Mouse (Mus musculus): ENCODE results near the gene Rap1b. TPM values are rescaled to one million over a fixed set of nuclear protein-coding genes. Genes with fewer than 3 reads are reported as not detected.

The Rap1b gene
- polyA plus RNA-seq, 1 experiment from 2014 or later = 145 TPM

DNA sequence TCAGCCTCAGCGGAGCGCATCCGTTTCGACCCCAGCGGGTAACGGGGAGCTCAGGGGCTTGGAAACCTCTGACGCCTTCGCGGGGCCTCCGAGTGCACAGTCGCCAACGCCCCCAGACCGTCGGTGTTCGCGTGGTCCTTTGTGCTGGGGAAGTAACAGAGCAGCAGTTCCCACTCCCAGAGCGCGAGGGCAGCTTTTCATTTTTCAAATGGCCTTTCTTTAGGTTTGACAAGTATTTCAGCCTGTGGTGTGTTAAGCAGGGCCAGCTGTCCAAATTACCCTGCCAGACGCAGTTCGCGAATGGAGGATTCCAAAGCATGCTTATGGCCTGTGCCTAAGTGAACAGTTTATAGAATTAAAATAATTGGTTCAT is 411 bp upstream of the Rap1b start:
- H3K4me1 ChIP-seq (replicated peaks; ENCODE audit: control insufficient read depth, insufficient read depth, low read length) = peaks cover 16% of the 10 kb centered on the region
- H3K4me3 ChIP-seq (replicated peaks; ENCODE audit: low read length) = peak overlapping the region; percentile 93
- H3K36me3 ChIP-seq (ENCODE audit: control insufficient read depth, insufficient read depth) = no peaks in the 10 kb centered on the region
- H3K27ac ChIP-seq (ENCODE audit: low read length) = peak overlapping the region; percentile 92
- no peaks in the 10 kb centered on the region for H3K27me3 ChIP-seq (replicated peaks; ENCODE audit: control insufficient read depth, insufficient read depth, low read length)
- 0% methylated on average over 21 of the region's 21 CpGs for WGBS
- no peaks in the 10 kb centered on the region for H3K9me3 ChIP-seq (ENCODE audit: control insufficient read depth, low read length)
- peak overlapping the region; percentile 91 for H3K9ac ChIP-seq (replicated peaks; ENCODE audit: low read depth, low read length)
- ATAC-seq = peak; percentile 88
- peak overlapping the region; percentile 57 for H3K4me2 ChIP-seq (ENCODE audit: low read length)

DNA sequence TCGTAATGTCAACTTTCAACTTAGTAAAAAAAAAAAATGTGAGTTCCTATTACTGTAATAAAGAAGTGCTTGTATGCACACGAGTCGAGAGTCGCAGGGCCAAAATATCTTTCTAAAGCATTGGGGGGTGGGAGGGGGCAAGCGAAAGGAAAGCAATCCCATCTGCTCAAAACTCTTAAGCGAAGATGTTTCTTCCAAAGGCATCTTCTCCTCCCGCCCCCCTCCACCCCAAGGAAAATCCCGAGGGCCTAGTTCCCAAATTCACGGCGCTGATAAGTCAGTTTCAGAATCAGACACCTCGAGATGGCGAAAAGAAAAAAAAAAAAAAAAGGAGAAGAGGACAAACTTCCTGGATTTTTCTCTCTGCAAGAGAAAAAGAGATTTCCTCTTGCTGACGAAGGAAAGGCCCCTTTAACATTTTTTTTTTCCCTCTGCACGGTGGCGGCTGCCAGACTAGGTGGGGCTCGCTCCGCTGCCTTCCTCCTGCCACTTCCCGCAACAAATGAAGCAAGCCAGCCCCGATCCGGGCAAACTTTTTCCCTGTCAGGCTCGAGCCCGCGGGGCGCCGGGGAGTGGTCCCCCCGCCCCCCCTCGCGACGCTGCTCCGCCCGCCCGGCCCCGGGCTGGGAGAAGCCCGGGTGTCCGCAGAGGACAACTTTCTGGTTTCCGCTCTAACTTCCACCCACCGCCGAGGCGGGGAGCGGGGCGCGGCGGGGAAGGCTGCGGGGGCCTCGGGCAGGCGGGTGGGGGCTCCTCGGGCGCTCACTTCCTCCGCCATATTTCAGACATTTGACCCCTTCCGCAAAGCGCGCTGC is 846 bp downstream of the Rap1b start:
- Histone ChIP-seq H3K27me3 (replicated peaks; ENCODE audit: control insufficient read depth, insufficient read depth, low read length) (no peaks in the 10 kb centered on the region), H3K27ac (ENCODE audit: low read length) (peak overlapping the region; percentile 92), H3K4me1 (replicated peaks; ENCODE audit: control insufficient read depth, insufficient read depth, low read length) (peaks cover 16% of the 10 kb centered on the region), H3K9me3 (ENCODE audit: control insufficient read depth, low read length) (no peaks in the 10 kb centered on the region), H3K4me3 (replicated peaks; ENCODE audit: low read length) (peak overlapping the region; percentile 93), H3K4me2 (ENCODE audit: low read length) (peak overlapping the region; percentile 71), H3K36me3 (ENCODE audit: control insufficient read depth, insufficient read depth) (no peaks in the 10 kb centered on the region), H3K9ac (replicated peaks; ENCODE audit: low read depth, low read length) (peak overlapping the region; percentile 91)
- ATAC-seq = peak; percentile 24
- WGBS = 1% methylated on average over 50 of the region's 52 CpGs

DNA sequence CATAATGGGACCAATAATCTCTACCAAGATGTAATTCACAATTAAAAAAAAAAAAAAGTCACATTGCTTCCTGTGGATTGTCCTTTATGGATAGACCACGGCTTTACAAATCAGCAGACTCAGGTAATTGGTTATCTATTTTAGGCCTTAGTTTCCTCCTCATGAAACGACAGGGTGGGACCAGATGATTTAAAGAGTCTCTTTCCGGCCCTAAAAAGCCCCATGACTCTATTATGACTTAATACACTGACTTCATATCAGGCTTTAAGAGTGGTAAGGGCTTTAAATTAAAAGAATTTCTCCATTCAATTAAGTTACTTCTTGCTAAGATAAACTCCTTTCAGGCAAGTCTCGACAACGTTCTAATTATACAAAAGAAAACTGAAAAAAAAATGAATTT is 1.6 kb downstream of the Rap1b start:
- Histone ChIP-seq H3K4me1 (replicated peaks; ENCODE audit: control insufficient read depth, insufficient read depth, low read length) (peaks cover 16% of the 10 kb centered on the region), H3K27ac (ENCODE audit: low read length) (no peak overlapping the region), H3K4me3 (replicated peaks; ENCODE audit: low read length) (peak overlapping the region; percentile 8; the same call in 1 of the 2 replicates), H3K9me3 (ENCODE audit: control insufficient read depth, low read length) (no peaks in the 10 kb centered on the region), H3K36me3 (ENCODE audit: control insufficient read depth, insufficient read depth) (no peaks in the 10 kb centered on the region), H3K4me2 (ENCODE audit: low read length) (peak overlapping the region; percentile 71), H3K9ac (replicated peaks; ENCODE audit: low read depth, low read length) (no peak overlapping the region), H3K27me3 (replicated peaks; ENCODE audit: control insufficient read depth, insufficient read depth, low read length) (no peaks in the 10 kb centered on the region)
- no peak for ATAC-seq
- 32% methylated on average over 5 of the region's 5 CpGs for WGBS

DNA sequence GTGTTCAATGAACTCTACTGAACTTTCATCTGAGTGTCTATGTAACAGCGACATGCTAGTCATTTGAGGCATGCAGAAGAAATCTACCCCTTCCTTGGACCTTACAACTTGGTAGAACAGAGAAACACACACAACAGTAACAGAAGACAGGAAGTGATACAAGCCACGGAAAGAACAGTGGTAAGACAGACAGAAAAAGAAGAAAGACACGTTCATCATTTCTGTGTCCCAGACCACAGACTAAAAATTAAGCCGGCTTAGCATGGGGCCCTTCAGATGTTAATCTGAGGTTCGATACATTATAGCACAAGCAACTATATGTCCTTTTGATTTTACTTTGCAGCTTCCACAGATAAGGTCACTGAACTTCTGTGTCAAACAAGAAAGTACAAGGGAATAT is 2.1 kb downstream of the Rap1b start:
- no peak for ATAC-seq
- Histone ChIP-seq H3K9me3 (ENCODE audit: control insufficient read depth, low read length) (no peaks in the 10 kb centered on the region), H3K4me3 (replicated peaks; ENCODE audit: low read length) (no peak overlapping the region), H3K36me3 (ENCODE audit: control insufficient read depth, insufficient read depth) (no peaks in the 10 kb centered on the region), H3K27me3 (replicated peaks; ENCODE audit: control insufficient read depth, insufficient read depth, low read length) (no peaks in the 10 kb centered on the region), H3K4me2 (ENCODE audit: low read length) (no peak overlapping the region; the same call in 1 of the 2 replicates), H3K27ac (ENCODE audit: low read length) (no peak overlapping the region), H3K9ac (replicated peaks; ENCODE audit: low read depth, low read length) (no peak overlapping the region), H3K4me1 (replicated peaks; ENCODE audit: control insufficient read depth, insufficient read depth, low read length) (peaks cover 16% of the 10 kb centered on the region)
- 80% methylated on average over 5 of the region's 5 CpGs for WGBS

DNA sequence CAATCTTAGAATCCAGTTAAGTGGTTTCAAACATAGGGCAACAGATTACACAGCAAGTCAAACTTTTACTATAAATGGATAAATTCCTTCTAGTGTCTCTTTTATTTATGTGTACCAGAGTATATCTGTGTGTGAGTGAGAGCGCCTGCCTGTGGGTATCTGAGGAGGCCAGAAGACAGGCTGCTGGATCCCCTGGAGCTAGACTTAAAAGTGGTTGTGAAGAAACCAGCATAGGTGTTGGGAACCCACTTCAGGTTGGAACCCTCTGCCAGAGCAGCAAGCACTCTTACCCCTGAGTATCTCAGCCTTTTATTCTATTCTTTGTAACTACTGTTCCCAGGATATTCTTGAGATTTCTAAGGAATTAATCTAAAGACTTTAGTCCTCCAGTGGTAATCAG is 4.1 kb downstream of the Rap1b start:
- Histone ChIP-seq H3K36me3 (ENCODE audit: control insufficient read depth, insufficient read depth) (no peaks in the 10 kb centered on the region), H3K27ac (ENCODE audit: low read length) (no peak overlapping the region), H3K9ac (replicated peaks; ENCODE audit: low read depth, low read length) (no peak overlapping the region), H3K4me1 (replicated peaks; ENCODE audit: control insufficient read depth, insufficient read depth, low read length) (peaks cover 14% of the 10 kb centered on the region), H3K9me3 (ENCODE audit: control insufficient read depth, low read length) (no peaks in the 10 kb centered on the region), H3K4me2 (ENCODE audit: low read length) (no peak overlapping the region), H3K27me3 (replicated peaks; ENCODE audit: control insufficient read depth, insufficient read depth, low read length) (no peaks in the 10 kb centered on the region), H3K4me3 (replicated peaks; ENCODE audit: low read length) (no peak overlapping the region)
- no peak for ATAC-seq
- WGBS = 92% methylated on average over 1 of the region's 1 CpGs

DNA sequence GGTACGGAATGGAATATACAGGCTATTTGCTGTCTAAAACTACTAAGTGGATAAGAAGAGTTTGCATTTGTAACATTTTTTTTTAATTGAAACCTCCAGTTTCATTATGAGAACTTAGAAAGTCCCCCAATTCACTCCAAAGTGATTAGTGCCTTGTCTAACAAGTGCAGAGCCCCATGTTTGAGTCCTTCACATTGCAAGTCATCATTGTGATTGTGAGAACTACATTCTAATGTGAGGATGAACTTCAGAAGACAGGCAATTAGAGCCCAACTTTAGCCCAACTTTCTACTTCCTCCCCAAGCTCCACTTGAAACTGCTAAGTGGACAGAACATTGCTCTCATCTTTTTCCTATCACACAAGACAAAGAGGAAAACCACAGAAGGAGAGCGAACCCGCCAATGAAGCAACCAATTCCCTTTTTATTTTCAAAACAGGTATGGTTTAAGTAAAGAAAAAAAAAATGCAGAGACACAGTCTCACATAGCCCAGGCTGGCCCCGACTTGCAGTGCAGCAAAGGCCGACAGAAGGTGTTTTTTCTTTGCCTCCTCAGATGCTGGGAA is 5.3 kb downstream of the Rap1b start:
- H3K27me3 ChIP-seq (replicated peaks; ENCODE audit: control insufficient read depth, insufficient read depth, low read length) = no peaks in the 10 kb centered on the region
- 89% methylated on average over 5 of the region's 5 CpGs for WGBS
- H3K4me3 ChIP-seq (replicated peaks; ENCODE audit: low read length) = no peak overlapping the region
- H3K4me2 ChIP-seq (ENCODE audit: low read length) = no peak overlapping the region
- H3K36me3 ChIP-seq (ENCODE audit: control insufficient read depth, insufficient read depth) = no peaks in the 10 kb centered on the region
- no peak for ATAC-seq
- H3K27ac ChIP-seq (ENCODE audit: low read length) = no peak overlapping the region
- no peaks in the 10 kb centered on the region for H3K9me3 ChIP-seq (ENCODE audit: control insufficient read depth, low read length)
- no peak overlapping the region for H3K9ac ChIP-seq (replicated peaks; ENCODE audit: low read depth, low read length)
- H3K4me1 ChIP-seq (replicated peaks; ENCODE audit: control insufficient read depth, insufficient read depth, low read length) = peaks cover 9% of the 10 kb centered on the region

DNA sequence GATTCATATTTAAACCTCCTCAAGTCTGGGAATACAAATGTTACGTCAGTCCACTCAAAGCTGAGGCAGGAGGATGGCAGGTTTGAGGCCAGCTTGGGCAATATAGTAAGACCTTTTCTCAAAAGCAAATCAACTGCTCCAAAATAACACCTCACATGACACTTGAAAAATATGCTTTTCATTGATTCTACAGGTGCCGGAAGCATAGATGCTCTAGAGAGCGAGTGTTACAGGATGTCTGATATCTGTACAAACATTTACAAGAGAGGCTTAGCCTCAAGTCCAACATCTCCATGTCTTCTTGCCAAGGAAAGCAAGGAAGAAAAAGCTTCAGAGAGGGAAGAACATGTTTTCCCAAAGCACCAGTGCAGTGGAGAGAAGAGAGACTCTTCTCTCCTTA is 6.1 kb downstream of the Rap1b start:
- peaks cover 9% of the 10 kb centered on the region for H3K4me1 ChIP-seq (replicated peaks; ENCODE audit: control insufficient read depth, insufficient read depth, low read length)
- WGBS = 97% methylated on average over 3 of the region's 3 CpGs
- H3K27ac ChIP-seq (ENCODE audit: low read length) = no peak overlapping the region
- H3K27me3 ChIP-seq (replicated peaks; ENCODE audit: control insufficient read depth, insufficient read depth, low read length) = no peaks in the 10 kb centered on the region
- no peaks in the 10 kb centered on the region for H3K9me3 ChIP-seq (ENCODE audit: control insufficient read depth, low read length)
- no peak for ATAC-seq
- H3K4me2 ChIP-seq (ENCODE audit: low read length) = no peak overlapping the region
- no peaks in the 10 kb centered on the region for H3K36me3 ChIP-seq (ENCODE audit: control insufficient read depth, insufficient read depth)
- H3K4me3 ChIP-seq (replicated peaks; ENCODE audit: low read length) = no peak overlapping the region
- H3K9ac ChIP-seq (replicated peaks; ENCODE audit: low read depth, low read length) = no peak overlapping the region

DNA sequence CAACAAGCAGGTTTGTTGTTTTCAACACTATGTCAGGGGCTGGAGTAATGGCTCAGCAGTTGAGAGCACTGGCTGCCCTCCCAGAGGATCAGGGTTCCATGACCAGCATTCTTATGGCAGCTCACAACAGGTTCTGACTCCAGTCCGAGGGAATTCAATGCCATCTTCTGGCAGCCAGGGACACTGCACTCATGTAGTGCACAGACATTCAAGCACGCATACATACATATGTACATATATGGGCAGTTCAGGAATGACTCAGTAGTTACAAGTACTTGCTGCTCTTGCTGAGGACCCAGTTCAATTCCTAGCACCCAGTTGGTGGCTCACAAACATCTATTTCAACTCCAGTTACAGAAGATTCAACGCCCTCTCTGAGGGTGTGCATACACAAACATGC is 6.9 kb downstream of the Rap1b start:
- WGBS = 95% methylated on average over 3 of the region's 3 CpGs
- no peaks in the 10 kb centered on the region for H3K36me3 ChIP-seq (ENCODE audit: control insufficient read depth, insufficient read depth)
- no peak overlapping the region for H3K27ac ChIP-seq (ENCODE audit: low read length)
- no peak overlapping the region for H3K9ac ChIP-seq (replicated peaks; ENCODE audit: low read depth, low read length)
- no peak overlapping the region for H3K4me2 ChIP-seq (ENCODE audit: low read length)
- H3K27me3 ChIP-seq (replicated peaks; ENCODE audit: control insufficient read depth, insufficient read depth, low read length) = no peaks in the 10 kb centered on the region
- no peak overlapping the region for H3K4me3 ChIP-seq (replicated peaks; ENCODE audit: low read length)
- peaks cover 4% of the 10 kb centered on the region; the same call in 1 of the 2 replicates for H3K4me1 ChIP-seq (replicated peaks; ENCODE audit: control insufficient read depth, insufficient read depth, low read length)
- no peaks in the 10 kb centered on the region for H3K9me3 ChIP-seq (ENCODE audit: control insufficient read depth, low read length)
- no peak for ATAC-seq

DNA sequence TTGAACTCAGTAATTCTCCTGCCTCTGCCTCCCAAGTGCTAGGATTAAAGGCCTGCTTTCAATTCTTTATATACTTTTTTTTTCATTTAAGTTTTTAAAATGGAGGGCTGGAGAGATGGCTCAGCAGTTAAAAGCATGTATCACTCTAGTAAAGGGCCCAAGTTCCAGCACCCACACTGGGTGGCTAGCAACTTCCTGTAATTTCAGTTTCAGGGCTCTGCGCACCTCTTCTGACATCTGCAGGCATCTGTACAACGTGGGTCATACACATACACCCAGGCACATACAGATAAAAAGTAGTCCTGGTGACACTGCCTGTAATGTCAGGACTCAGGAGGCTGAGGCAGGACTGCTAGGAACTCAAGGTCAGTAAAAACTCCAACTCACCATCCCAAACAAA is 9.5 kb downstream of the Rap1b start:
- 93% methylated on average over 2 of the region's 2 CpGs for WGBS
- ATAC-seq = no peak
- H3K27me3 ChIP-seq (replicated peaks; ENCODE audit: control insufficient read depth, insufficient read depth, low read length) = no peaks in the 10 kb centered on the region

More for the DNA sequence above, 9.5 kb downstream of the Rap1b start:
- Histone ChIP-seq H3K4me3 (replicated peaks; ENCODE audit: low read length) (no peak overlapping the region), H3K4me1 (replicated peaks; ENCODE audit: control insufficient read depth, insufficient read depth, low read length) (no peaks in the 10 kb centered on the region), H3K27ac (ENCODE audit: low read length) (no peak overlapping the region), H3K4me2 (ENCODE audit: low read length) (no peak overlapping the region), H3K9me3 (ENCODE audit: control insufficient read depth, low read length) (no peaks in the 10 kb centered on the region), H3K9ac (replicated peaks; ENCODE audit: low read depth, low read length) (no peak overlapping the region), H3K36me3 (ENCODE audit: control insufficient read depth, insufficient read depth) (no peaks in the 10 kb centered on the region)

Data from forebrain, embryonic 16.5 days (tissue).